Mouse (Mus musculus) stomach, postnatal 0 days (tissue): Measurements from ENCODE around the gene Chrm3. TPM values are rescaled to one million over a fixed set of nuclear protein-coding genes. Genes with fewer than 3 reads are reported as not detected.

ENCODE experiments used
- ATAC-seq: fragments of 200-750 bp; cut with Nextera tagmentation; 2 replicates; pipeline ENCODE4 v1.8.0; 2017; ENCODE audit not compliant: low FRiP score, low TSS enrichment
- DNase-seq: peaks from one replicate; pipeline ENCODE4 v3.0.0-alpha.2; 2016; ENCODE audit warnings: low spot score
- H3K27ac ChIP-seq: fragments of 300-500 bp; sonication (generic); replicated peaks from 2 replicates; pipeline ENCODE4 v1.5.1; 2014; ENCODE audit warnings: mild to moderate bottlenecking, control low read depth
- H3K27me3 ChIP-seq: fragments of 300-500 bp; sonication (generic); 2 replicates; pipeline ENCODE4 v1.6.1; 2014; ENCODE audit warnings: low read length; ENCODE audit not compliant: control insufficient read depth, insufficient read depth
- H3K36me3 ChIP-seq: fragments of 300-500 bp; sonication (generic); 2 replicates; pipeline ENCODE4 v1.6.1; 2014; ENCODE audit warnings: low read length, mixed read lengths; ENCODE audit not compliant: control insufficient read depth, insufficient read depth
- H3K4me1 ChIP-seq: fragments of 300-500 bp; sonication (generic); replicated peaks from 2 replicates; pipeline ENCODE4 v1.6.1; 2014; ENCODE audit warnings: antibody characterized with exemption; ENCODE audit not compliant: control insufficient read depth, insufficient read depth
- H3K4me2 ChIP-seq: fragments of 300-500 bp; sonication (generic); replicated peaks from 2 replicates; pipeline ENCODE4 v1.6.1; 2014; ENCODE audit warnings: low read depth, mild to moderate bottlenecking, control low read depth, moderate library complexity
- H3K4me3 ChIP-seq: fragments of 300-500 bp; sonication (generic); 2 replicates; pipeline ENCODE4 v1.5.1; 2014; ENCODE audit warnings: low read depth, low read length, control low read depth
- H3K9ac ChIP-seq: fragments of 300-500 bp; sonication (generic); 2 replicates; pipeline ENCODE4 v1.6.1; 2014; ENCODE audit warnings: mild to moderate bottlenecking, low read length, control low read depth, mixed read lengths
- H3K9me3 ChIP-seq: fragments of 300-500 bp; sonication (generic); 2 replicates; pipeline ENCODE4 v1.6.1; 2016; ENCODE audit warnings: low read length; ENCODE audit not compliant: control insufficient read depth
- CTCF ChIP-seq: IDR thresholded peaks from 2 replicates; pipeline ENCODE4 v1.5.1; 2016; ENCODE audit warnings: antibody characterized with exemption, low read depth, mild to moderate bottlenecking, moderate library complexity
- EP300 ChIP-seq: optimal IDR thresholded peaks from 2 replicates; pipeline ENCODE3; 2016; ENCODE audit warnings: antibody characterized with exemption
- WGBS: fragments of 180-500 bp; shearing (Covaris S2); extraction: QIAGEN DNeasy Blood & Tissue Kit; methylation state at CpG from one replicate; pipeline ENCODE4 v1.1.7; 2014; 5-methylcytosine and 5-hydroxymethylcytosine counted together
- polyA plus RNA-seq: library from polyadenylated mRNA; unstranded; fragments of >200 nt; fragmentation: Nextera tagmentation; extraction: Ambion mirVana; gene quantifications from 2 replicates; pipeline ENCODE4 v1.2.1, GENCODE M21; 2015

The Chrm3 gene
- polyA plus RNA-seq, 1 experiment from 2014 or later, result 1.6 TPM

GRCm38 (mm10) chr13:10354885-10355575 lies 5.6 kb downstream of the Chrm3 start:
- H3K36me3 ChIP-seq, result no peaks in the 10 kb centered on the region
- no peak overlapping the region for H3K4me3 ChIP-seq
- no peak overlapping the region for H3K9ac ChIP-seq
- no peaks in the 10 kb centered on the region for H3K4me1 ChIP-seq
- no peak for TF ChIP-seq EP300
- no peak for TF ChIP-seq CTCF
- no peaks in the 10 kb centered on the region for H3K27me3 ChIP-seq
- no peaks in the 10 kb centered on the region for H3K9me3 ChIP-seq
- H3K27ac ChIP-seq, result no peak overlapping the region
- H3K4me2 ChIP-seq, result no peak overlapping the region
- ATAC-seq (no peak), DNase-seq (no peak)
- WGBS, result 56% methylated on average over 2 of the region's 2 CpGs

- H3K9me3 ChIP-seq, result no peaks in the 10 kb centered on the region
- H3K9ac ChIP-seq, result no peak overlapping the region
- H3K36me3 ChIP-seq, result no peaks in the 10 kb centered on the region
- H3K27me3 ChIP-seq, result no peaks in the 10 kb centered on the region
- no peak for DNase-seq
- TF ChIP-seq CTCF (no peak), EP300 (no peak)
- H3K4me1 ChIP-seq, result no peaks in the 10 kb centered on the region
- H3K4me2 ChIP-seq, result no peak overlapping the region
- no peak for ATAC-seq
- H3K4me3 ChIP-seq, result no peak overlapping the region
- 55% methylated on average over 1 of the region's 1 CpGs for WGBS
- H3K27ac ChIP-seq, result no peak overlapping the region
Observed at GRCm38 (mm10) chr13:10352141-10352540, 8.5 kb downstream of the Chrm3 start.

DNA sequence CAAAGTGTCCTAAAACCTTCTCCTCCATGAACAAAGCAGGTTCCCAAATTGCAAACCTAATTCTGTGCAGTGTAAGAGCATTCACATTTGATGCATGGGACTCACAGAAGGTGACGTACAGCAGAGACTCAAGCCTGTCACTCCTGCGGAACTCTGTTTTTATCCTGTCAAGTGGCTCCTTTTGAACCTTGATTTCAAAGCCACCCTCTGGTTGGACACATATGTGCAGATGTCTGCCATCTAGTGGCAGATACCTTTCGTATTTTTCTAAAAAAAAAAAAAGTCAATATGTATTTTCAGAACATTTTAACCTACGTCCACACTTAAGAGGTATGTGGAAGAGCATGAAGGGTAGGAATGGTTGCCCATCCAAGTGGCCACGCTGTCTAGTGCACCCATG lies 16.3 kb downstream of the Chrm3 start:
- no peak overlapping the region for H3K4me2 ChIP-seq
- H3K4me1 ChIP-seq, result no peaks in the 10 kb centered on the region
- no peak overlapping the region for H3K27ac ChIP-seq
- no peaks in the 10 kb centered on the region for H3K36me3 ChIP-seq
- WGBS, result 64% methylated on average over 5 of the region's 5 CpGs
- H3K4me3 ChIP-seq, result no peak overlapping the region
- no peak for DNase-seq
- ATAC-seq, result no peak
- H3K9me3 ChIP-seq, result no peaks in the 10 kb centered on the region
- H3K9ac ChIP-seq, result no peak overlapping the region
- H3K27me3 ChIP-seq, result no peaks in the 10 kb centered on the region
- TF ChIP-seq CTCF (peak; percentile 55), EP300 (no peak)

- DNase-seq (no peak), ATAC-seq (no peak)
- Histone ChIP-seq H3K36me3 (no peaks in the 10 kb centered on the region), H3K4me3 (no peak overlapping the region), H3K4me2 (no peak overlapping the region), H3K4me1 (no peaks in the 10 kb centered on the region), H3K9me3 (no peaks in the 10 kb centered on the region), H3K27me3 (no peaks in the 10 kb centered on the region), H3K27ac (no peak overlapping the region), H3K9ac (no peak overlapping the region)
- TF ChIP-seq EP300, result no peak
- TF ChIP-seq CTCF, result no peak
Observed at GRCm38 (mm10) chr13:10335558-10335957, 25.1 kb downstream of the Chrm3 start.

DNA sequence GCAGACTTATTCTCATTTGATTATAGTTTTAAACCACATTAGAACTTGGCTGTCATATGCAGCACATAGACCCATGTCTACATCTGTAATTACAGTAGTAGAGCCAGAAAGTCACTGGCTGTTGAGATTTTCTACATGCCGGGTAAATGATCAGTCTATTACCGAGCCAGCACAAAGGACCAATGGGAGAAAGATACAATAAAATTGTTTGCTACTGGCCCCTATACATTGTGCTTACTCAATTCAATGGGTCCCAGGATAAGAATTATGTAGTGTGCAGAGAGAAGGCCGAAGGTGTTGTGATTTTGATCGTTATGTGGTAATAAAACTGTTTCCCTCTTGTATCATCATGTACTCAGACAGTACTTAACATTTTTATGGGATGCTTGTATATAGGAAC lies 27.9 kb downstream of the Chrm3 start:
- Histone ChIP-seq H3K4me1 (no peaks in the 10 kb centered on the region), H3K27ac (no peak overlapping the region), H3K27me3 (no peaks in the 10 kb centered on the region), H3K9me3 (no peaks in the 10 kb centered on the region), H3K9ac (no peak overlapping the region), H3K36me3 (no peaks in the 10 kb centered on the region), H3K4me3 (no peak overlapping the region), H3K4me2 (no peak overlapping the region)
- ATAC-seq, result no peak
- 90% methylated on average over 4 of the region's 4 CpGs for WGBS
- no peak for TF ChIP-seq EP300
- TF ChIP-seq CTCF, result no peak
- no peak for DNase-seq

- no peaks in the 10 kb centered on the region for H3K36me3 ChIP-seq
- ATAC-seq, result no peak
- no peak for TF ChIP-seq CTCF
- TF ChIP-seq EP300, result no peak
Observed at GRCm38 (mm10) chr13:10309811-10310210, 50.8 kb downstream of the Chrm3 start.

More at GRCm38 (mm10) chr13:10309811-10310210, 50.8 kb downstream of the Chrm3 start:
- no peaks in the 10 kb centered on the region for H3K4me1 ChIP-seq
- no peaks in the 10 kb centered on the region for H3K9me3 ChIP-seq
- H3K9ac ChIP-seq, result no peak overlapping the region
- no peak overlapping the region for H3K4me3 ChIP-seq
- no peak overlapping the region for H3K27ac ChIP-seq
- H3K4me2 ChIP-seq, result no peak overlapping the region
- H3K27me3 ChIP-seq, result no peaks in the 10 kb centered on the region
- no peak for DNase-seq
